Mouse (Mus musculus): Measurements from ENCODE around the gene Reep3.

The Reep3 gene

GRCm38 (mm10) chr10:67052429-67052828 is 44.3 kb downstream of the Reep3 start:
- no peak for DNase-seq (ENCODE audit: low spot score)

- DNase-seq (ENCODE audit: low spot score), result no peak
Observed at GRCm38 (mm10) chr10:67051466-67051865, 45.3 kb downstream of the Reep3 start.

- no peak for DNase-seq (ENCODE audit: low spot score)
Observed at GRCm38 (mm10) chr10:67050766-67051165, 46.0 kb downstream of the Reep3 start.

GRCm38 (mm10) chr10:67049621-67050020 is 47.1 kb downstream of the Reep3 start:
- DNase-seq (ENCODE audit: low spot score), result no peak

GRCm38 (mm10) chr10:67048871-67049615 is 47.7 kb downstream of the Reep3 start:
- no peak for DNase-seq (ENCODE audit: low spot score)

- DNase-seq (ENCODE audit: low spot score), result no peak
Observed at GRCm38 (mm10) chr10:67047712-67048645, 48.8 kb downstream of the Reep3 start.

- DNase-seq (ENCODE audit: low spot score), result no peak
Observed at GRCm38 (mm10) chr10:67045192-67045899, 51.4 kb downstream of the Reep3 start.

GRCm38 (mm10) chr10:67044346-67044745 is 52.4 kb downstream of the Reep3 start:
- DNase-seq (ENCODE audit: low spot score), result no peak

- no peak for DNase-seq (ENCODE audit: low spot score)
Observed at GRCm38 (mm10) chr10:67043236-67043635, 53.5 kb downstream of the Reep3 start.

- DNase-seq (ENCODE audit: low spot score), result no peak
Observed at GRCm38 (mm10) chr10:67040410-67040809, 56.3 kb downstream of the Reep3 start.

- no peak for DNase-seq (ENCODE audit: low spot score)
Observed at GRCm38 (mm10) chr10:67039001-67039400, 57.7 kb downstream of the Reep3 start.

- no peak for DNase-seq (ENCODE audit: low spot score)
Observed at GRCm38 (mm10) chr10:67036542-67036941, 60.2 kb downstream of the Reep3 start.

GRCm38 (mm10) chr10:67036141-67036540 is 60.6 kb downstream of the Reep3 start:
- no peak for DNase-seq (ENCODE audit: low spot score)

GRCm38 (mm10) chr10:67031186-67031585 is 65.6 kb downstream of the Reep3 start:
- DNase-seq (ENCODE audit: low spot score), result no peak

GRCm38 (mm10) chr10:67029297-67029696 is 67.4 kb downstream of the Reep3 start:
- DNase-seq (ENCODE audit: low spot score), result no peak

GRCm38 (mm10) chr10:67026375-67026774 is 70.4 kb downstream of the Reep3 start:
- DNase-seq (ENCODE audit: low spot score), result no peak

GRCm38 (mm10) chr10:67025573-67026236 is 71.0 kb downstream of the Reep3 start:
- DNase-seq (ENCODE audit: low spot score), result peak; percentile 30

GRCm38 (mm10) chr10:67024391-67024790 is 72.4 kb downstream of the Reep3 start:
- DNase-seq (ENCODE audit: low spot score), result no peak

GRCm38 (mm10) chr10:67023092-67023491 is 73.7 kb downstream of the Reep3 start:
- no peak for DNase-seq (ENCODE audit: low spot score)

GRCm38 (mm10) chr10:67021494-67021893 is 75.3 kb downstream of the Reep3 start:
- DNase-seq (ENCODE audit: low spot score), result no peak

- no peak for DNase-seq (ENCODE audit: low spot score)
Observed at GRCm38 (mm10) chr10:67018875-67019274, 77.9 kb downstream of the Reep3 start.

- DNase-seq (ENCODE audit: low spot score), result no peak
Observed at GRCm38 (mm10) chr10:67017891-67018290, 78.9 kb downstream of the Reep3 start.

All from embryo, embryonic 10.5 days (tissue).